Mouse (Mus musculus): ENCODE results near the gene Uri1. TPM values are rescaled to one million over a fixed set of nuclear protein-coding genes. Genes with fewer than 3 reads are reported as not detected.

Uri1 gene
- 10 to 100 TPM; 38.2 to 42.4 TPM for total RNA-seq (2021)

DNA sequence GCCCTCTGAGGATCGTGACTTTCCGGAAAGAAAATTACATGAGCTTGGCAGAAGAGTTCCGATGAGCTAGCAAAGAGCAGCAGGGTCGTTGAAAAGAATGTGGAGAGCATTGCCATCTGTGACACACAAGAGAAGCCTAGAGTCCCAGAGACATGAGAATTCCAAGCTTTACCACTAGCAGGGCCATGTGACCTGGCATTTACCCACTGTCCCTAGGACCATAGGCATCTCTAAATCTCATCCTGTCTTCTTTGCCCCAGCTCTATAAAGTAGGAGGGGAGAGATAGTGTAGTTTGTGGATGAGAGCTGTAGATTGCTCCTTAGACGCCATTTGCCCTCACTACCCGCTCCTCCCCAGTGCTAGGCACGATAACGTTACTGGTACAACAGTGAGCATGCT, at the start of gene Uri1:
Gene Uri1, minus strand, starts transcription at position 101 of the 400 bp plus-strand sequence.
- no peak for DNase-seq (ENCODE audit: extremely low spot score in 1 of 2, low spot score in 1 of 2)

DNA sequence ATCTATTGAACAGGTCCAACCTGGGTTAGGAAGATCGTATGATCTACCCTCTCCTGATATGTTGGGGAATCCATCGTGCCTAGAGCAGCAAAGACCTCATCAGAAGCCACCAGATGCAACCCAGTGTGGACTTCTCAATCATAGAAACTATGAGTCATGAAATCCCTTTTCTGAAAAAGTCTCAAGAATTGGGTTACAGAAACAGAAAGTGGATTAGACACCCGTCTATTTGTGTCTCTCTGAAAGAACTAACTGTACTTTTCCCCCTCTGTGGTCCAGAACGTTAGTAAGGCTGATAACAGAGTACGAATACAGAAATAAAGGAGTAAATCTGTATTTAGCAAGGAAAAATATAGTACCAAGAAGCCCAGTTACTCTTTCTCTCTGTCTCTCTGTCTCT, 47.7 kb upstream of the Uri1 start:
- DNase-seq (ENCODE audit: extremely low spot score in 1 of 2, low spot score in 1 of 2): no peak

DNA sequence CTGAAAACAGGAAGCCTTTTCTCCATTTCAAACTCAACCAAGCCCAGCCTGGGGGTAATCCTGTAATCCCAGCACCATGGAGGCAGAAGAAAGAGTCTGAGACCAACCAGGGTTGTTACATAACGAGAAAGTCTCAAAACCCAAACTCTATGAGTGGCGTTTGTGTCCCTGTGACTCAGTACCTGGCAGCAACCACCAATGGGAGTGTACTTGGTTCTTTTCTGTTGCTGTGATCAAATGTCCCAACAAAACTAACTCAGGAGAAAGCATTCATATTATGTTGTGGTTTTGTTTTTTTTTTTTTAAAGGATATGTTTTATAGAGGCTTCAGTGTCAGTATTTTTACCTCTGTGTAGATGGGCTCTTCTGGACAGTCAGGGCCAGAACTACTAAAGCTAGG, 47.3 kb upstream of the Uri1 start:
- no peak for DNase-seq (ENCODE audit: extremely low spot score in 1 of 2, low spot score in 1 of 2)

DNA sequence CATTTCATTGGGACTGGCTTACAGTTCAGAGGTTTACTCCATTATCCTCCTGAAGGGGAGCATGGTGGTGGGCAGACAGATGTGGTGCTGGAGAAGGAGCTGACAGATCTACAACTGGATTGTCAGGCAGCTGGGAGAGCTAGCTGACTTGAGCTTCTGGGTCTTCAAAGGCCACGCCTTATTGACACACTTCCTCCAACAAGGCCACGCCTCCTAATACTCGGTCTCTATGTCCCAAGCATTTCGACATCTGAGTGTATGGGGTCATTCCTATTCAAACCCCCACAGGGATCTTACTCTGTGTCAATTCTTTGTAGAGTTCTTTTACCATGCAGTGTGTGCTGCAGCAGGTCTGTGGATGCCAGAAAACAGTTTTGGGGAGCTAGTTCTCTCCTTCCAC, 41.1 kb upstream of the Uri1 start:
- no peak for DNase-seq (ENCODE audit: extremely low spot score in 1 of 2, low spot score in 1 of 2)

DNA sequence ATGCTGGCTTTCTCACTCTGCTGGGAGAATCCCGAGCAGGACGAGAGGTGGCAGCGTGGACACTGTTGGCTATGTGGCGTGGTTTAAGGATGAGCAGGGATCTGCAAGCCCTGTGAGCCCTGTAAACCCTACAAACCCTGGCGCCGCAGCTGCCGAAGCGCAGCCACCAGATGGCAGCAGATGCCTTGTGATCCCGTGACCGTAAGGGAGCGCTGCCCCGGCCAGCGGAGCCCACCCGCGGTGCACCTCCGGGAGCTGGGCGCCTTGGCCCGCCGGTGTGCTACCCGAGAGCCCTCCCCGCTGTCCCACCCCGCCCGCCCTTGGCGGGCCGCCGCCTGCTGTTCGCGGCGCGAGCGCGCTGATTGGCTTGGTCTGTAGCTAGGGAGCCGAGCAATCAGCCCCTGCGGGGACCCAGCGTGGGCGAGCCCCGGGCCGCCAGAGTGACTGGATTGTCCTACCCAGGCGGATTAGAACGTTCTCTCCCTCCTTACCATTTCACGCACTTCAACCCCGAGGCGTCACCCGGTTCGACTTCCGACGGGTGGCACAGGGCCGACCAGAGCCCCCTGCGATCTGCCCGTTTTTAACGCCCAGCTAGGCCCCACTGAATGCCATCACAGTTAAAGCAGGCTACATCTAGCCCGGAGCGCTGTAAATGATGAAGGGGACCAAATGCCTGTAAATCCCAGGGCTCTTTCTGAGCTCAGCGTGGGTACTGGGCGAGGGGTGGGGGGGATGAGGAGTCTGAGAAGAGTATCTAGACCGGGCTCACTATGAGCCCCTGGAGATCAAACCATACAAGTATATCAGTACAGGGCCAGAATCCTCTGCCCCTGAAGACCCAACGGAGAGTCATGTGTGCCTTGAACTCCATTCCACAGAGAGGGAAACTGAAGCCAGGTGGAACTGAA, 38.0 kb upstream of the Uri1 start:
- DNase-seq (ENCODE audit: extremely low spot score in 1 of 2, low spot score in 1 of 2): peak; percentile 89 to 93

DNA sequence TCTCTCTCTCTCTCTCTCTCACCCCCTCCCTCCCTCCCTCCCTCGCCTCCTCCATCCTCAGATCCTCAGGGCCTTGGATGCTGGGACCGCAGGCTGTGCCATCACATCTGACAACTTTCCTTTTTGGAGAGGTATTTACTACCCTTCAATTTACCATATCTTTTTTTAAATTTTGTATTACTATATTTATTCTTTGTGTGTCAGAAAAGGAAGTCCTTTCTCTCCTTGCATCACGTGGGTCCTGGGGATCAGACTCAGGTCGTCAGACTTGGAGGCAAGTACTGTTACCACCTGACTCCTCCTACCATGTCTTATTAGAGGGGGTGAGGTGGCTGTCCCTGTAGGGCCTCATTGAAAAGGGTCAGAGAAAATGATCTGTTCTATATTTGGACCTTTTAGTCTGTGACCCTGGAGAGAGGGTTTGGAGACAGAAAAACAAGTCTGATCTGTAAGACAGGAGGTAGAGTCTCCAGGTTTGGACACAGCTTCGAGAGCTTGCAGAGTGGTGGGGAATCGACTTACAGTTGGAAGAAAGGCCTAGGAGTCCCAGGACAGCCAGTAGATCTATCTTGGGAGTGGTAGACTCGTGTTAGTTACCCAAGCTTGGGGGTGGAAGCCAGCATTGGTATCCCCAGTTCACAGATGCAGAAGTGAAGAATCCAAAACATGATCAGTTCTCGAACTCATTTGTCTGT, 36.4 kb upstream of the Uri1 start:
- no peak for DNase-seq (ENCODE audit: extremely low spot score in 1 of 2, low spot score in 1 of 2)

DNA sequence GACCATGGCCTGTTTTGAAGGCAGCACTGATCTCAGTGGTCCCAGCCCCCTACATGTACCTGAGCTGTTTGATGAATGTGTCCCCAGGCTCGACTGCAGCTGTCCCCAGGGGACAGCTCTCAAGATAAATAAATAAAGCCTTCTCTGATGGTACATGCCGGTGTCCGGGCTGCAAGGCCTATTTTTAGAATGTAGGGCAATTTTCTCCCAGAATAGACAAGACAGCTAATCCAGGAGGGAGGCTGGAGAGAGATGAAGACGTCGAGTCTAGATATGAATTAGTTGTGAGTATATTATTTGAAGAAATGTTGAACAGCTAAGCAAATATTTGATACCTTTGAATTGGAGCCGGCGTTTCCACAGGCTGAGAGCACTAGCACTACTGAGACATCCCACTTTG, 35.7 kb upstream of the Uri1 start:
- DNase-seq (ENCODE audit: extremely low spot score in 1 of 2, low spot score in 1 of 2): no peak

DNA sequence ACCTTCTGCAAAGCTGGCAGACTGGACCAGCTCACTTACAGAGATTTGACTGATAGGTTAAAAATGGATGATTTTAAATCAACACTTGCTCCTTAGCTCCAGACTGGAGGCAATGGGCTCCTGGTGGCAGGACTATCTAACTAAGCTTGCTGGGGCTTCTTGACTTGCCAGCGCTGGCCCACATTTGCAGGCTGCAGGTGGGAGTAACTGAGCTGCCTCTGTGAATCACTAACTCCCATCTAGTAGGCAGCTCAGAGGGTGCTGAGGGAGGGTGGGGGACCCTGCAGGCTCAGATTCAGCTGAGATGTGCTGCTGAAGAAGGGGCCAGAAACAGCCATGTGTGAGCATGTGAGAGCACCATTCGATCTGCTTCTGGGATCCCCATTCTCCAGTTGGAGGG, 32.6 kb upstream of the Uri1 start:
- no peak for DNase-seq (ENCODE audit: extremely low spot score in 1 of 2, low spot score in 1 of 2)

DNA sequence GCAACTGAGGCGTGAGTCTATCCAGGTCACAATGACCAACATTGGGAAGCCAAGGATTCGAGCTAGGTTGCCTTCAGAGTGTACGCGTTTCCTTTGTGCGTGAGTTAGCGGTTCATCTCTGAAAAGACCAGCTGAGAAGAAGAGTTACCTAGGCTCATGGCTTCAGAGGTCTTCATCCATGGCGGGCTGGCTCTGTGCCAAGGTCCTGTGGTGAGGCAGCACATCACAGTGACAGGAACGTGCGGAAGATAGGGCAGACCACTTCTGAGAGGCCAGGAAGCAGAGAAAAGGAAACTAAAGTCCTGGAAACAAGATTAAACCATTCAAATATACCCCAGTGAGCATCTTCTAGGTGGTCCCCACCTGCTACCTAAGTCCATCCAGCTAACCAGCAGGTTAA, 30.9 kb upstream of the Uri1 start:
- DNase-seq (ENCODE audit: extremely low spot score in 1 of 2, low spot score in 1 of 2): no peak

DNA sequence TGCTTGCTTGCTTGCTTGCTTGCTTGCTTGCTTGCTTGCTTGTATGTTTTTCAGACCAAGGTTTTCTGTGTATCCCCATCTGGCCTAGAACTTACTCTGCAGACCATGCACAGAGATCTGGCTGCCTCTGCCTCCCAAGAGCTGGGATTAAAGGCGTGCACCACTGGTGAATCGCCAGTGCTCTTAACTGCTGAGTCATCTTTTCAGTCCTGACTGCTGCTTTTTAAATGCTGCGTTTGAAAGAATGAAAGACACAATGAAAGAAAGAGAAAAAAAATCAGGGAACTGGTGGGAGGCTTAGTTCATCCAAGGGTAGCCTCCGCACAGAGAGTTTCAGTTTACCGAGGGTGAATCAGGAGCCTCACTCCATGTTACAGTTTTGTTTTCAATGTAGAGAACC, 23.9 kb upstream of the Uri1 start:
- DNase-seq (ENCODE audit: extremely low spot score in 1 of 2, low spot score in 1 of 2): no peak

DNA sequence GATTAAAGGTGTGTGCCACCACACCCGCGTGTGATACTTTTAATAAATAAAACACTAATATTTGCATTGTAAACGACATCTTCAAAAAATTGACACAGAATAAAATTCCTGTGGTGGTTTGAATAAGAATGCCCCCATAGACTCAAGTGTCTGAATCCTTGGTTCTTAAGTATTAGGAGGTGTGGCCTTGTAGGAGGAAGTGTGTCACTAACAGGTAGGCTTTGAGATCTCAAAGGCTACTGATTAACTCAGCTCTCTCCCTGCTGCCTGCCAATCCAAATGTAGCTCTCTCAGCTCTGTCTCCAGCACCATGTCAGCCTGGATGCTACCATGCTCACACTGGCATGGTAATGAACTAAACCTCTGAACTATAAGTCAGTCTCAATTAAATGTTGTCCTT, 17.9 kb upstream of the Uri1 start:
- DNase-seq (ENCODE audit: extremely low spot score in 1 of 2, low spot score in 1 of 2): no peak

DNA sequence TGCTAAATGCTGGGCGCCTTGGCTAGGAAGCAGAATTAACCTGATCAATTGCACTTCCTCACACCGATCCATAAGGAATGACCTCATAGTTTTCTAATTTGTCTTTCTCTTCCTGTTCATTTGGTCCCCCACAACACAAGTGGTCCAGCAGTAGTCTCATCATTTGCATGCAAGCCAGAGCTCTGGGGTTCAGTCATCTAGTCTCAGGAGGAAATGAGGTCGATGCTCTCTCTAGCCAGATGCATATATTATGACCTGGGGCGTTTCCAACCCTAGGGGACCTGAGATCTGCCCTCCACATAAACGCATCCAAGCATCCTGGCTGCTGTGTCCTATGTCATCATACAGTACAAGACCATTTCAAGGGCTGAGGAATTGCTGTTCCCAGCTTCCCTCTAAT, 14.2 kb upstream of the Uri1 start:
- no peak for DNase-seq (ENCODE audit: extremely low spot score in 1 of 2, low spot score in 1 of 2)

DNA sequence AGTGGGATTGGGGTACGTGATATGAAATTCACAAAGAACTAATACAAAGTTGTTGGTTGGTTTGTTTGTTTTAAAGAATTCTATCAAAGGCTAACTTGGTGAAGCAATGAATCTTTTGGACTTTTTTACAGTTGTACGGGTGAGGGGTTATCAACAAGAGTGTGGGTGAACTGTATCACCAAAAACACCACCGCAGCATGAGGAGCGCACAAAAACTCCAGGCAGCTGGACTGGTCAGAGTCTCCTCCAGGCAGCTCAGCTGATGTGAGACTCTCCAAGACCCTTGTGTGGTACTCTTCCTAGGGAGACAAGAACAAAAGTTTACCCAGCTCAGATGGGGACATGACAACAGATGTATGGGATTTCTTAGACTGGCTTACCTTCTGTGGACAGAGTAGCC, 7.8 kb upstream of the Uri1 start:
- DNase-seq (ENCODE audit: extremely low spot score in 1 of 2, low spot score in 1 of 2): no peak

DNA sequence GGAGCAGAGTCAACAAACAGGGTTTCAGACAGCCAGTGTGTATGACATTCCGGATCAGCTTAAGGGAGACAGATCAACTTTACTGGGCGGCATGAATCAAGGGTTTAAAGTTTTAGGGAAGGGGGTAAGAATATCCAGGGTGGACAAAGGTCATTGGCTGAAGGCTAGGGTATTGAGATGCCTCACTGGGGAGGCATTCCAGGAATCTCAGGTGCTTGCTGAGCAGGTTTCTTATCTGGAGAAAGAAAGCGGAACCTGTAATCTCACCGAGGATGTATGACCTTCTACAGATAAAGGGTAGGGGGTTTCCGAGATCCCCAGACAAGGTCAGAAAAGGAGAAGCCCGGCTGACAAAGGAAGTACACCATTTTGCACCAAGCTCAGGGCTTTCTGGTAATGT, 7.3 kb upstream of the Uri1 start:
- no peak for DNase-seq (ENCODE audit: extremely low spot score in 1 of 2, low spot score in 1 of 2)

DNA sequence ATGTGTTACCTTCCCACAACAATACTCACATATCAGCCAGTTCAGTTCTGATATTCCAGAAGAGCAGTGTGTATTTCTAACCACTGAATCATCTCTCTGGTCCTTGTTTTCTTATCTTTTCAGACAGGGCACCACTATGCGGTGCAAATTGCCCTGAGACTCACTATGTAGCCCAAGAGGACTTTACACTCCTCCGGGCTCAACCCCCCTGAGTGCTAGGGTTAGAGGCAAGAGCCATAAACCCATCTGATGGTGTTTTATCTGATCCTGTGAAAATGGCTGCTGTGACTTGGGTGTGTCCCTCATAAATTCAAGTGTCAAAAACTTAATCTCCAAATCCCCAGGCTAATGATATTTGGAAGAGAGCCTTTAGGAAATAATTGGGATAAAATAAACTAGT, 6.6 kb upstream of the Uri1 start:
- DNase-seq (ENCODE audit: extremely low spot score in 1 of 2, low spot score in 1 of 2): no peak

DNA sequence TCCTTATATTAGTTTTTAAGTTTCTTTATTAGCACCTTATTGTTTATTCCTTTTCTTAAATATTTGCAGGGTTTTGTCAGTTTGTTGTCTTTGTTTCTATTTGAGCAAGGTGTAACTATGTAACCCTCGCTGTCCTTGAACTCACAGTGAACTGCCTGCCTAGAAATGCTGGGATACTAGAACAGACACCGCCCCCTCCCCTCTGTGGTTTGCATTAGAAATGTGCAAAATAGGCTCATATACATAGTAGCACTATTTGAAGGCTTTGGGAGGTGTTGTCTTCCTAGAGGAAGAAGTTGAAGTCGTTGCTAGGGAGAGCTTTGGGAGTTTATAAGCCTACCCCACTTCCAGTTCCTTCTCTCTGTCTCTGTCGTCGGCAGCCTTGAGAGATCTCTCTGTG, 5.7 kb upstream of the Uri1 start:
- DNase-seq (ENCODE audit: extremely low spot score in 1 of 2, low spot score in 1 of 2): no peak

DNA sequence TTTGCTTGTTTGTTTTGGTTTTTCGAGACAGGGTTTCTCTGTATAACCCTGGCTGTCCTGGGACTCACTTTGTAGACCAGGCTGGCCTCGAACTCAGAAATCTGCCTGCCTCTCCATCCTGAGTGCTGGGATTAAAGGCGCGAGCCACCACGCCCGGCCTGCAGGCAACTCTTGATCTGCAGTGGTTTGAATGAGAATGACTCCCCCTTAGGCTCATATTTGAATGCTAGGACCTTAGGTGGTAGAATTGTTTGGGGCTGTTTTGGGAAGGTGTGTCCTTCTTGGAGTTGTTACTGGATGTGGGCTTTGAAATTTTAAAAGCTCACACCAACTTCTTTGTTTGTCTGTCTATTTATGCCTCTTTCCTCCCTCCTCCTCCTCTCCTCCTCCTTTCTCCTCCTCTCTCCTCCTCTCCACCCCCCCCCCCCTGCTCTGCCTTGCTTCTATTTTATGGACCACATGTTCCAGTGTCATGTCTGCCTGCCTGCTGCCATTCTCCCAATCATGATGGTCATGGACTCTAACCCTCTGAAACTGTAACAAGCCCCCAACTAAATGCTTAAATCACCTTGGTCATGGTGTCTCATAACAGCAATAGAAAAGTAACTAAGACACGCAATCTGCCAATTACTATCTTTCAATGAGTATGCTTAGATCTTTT, 4.7 kb upstream of the Uri1 start:
- no peak for DNase-seq (ENCODE audit: extremely low spot score in 1 of 2, low spot score in 1 of 2)

DNA sequence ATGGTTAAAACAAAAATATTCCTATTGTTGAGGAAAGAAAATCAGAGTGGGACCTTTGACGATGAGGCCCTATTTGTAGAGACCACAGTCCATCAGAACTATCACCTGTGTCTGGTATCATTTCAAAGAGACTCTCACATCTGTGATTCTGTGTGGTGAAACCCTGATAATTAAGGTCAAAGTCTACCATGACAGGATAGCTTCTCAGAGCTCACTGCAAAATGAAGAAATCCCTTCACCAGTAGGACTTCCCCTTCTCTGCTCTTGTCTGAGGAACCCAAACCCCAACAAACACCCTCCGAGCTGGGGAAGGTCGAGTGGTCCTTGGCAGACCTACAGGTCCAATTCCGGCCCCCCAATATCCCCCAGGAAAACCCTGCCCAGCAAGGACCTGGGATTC, 1.5 kb upstream of the Uri1 start:
- DNase-seq (ENCODE audit: extremely low spot score in 1 of 2, low spot score in 1 of 2): no peak

DNA sequence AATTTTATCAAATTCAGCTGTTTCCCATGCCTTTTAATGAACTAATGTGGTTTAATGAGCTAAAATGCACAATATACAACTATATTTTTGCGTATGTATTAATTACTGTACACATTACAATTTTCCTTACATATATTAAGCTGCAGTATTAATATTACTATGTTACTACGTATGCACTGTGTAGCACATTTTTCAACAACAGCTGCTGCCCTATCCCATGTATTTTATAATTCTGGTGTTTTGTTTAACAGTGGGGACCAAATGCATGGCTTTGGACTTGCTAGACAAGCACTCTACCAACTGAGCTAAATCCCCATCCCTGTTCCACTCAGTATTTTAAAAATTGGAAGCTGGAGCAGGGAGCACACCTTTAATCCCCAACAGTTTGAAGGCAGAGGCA, 3.6 kb downstream of the Uri1 start:
- no peak for DNase-seq (ENCODE audit: extremely low spot score in 1 of 2, low spot score in 1 of 2)

DNA sequence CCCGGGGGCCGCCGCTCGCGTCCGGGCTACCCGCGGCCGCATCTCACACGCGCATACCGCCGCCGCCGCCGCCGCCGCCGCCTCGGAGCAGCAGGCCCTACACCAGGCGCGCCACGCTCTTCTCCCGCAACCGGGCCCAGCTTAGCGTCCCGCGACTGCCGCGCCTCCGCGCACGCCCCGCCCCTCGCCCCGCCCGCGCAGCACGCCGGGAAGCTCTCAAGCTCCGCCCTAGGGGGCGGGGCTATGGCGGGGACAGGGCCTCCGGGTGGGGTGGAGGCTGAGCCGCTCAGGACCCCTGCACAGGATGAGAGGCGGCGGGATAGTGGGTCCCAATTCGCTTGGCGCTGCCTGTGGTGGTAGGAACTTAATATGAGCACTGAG, 4.0 kb downstream of the Uri1 start:
- peak; percentile 74 to 91 for DNase-seq (ENCODE audit: extremely low spot score in 1 of 2, low spot score in 1 of 2)

Measured in layer of hippocampus, postnatal 25 days (tissue).